Mouse (Mus musculus): ENCODE data around the gene Sp7.

- TF ChIP-seq CTCF (conservative IDR thresholded peaks at IDR 0.05; ENCODE audit: low read length), result no peak
- TF ChIP-seq POU5F1 (IDR thresholded peaks at IDR 0.05; ENCODE audit: borderline replicate concordance, low read length), result no peak
- no peak for TF ChIP-seq NANOG (IDR thresholded peaks at IDR 0.05; ENCODE audit: borderline replicate concordance, low read length)
Measured at GRCm38 (mm10) chr15:102366238-102366637, 744 bp downstream of the Sp7 start.

Data from E14TG2a.4 (cell line).